Mouse (Mus musculus): ENCODE results near the gene Bcor.

The Bcor gene

GRCm38 (mm10) chrX:12003947-12004346 is 156.2 kb downstream of the Bcor start:
- DNase-seq (ENCODE audit: low read depth) = no peak

GRCm38 (mm10) chrX:12003539-12003938 is 156.6 kb downstream of the Bcor start:
- DNase-seq (ENCODE audit: low read depth) = no peak

- peak; percentile 55 for DNase-seq (ENCODE audit: low read depth)
Measured at GRCm38 (mm10) chrX:12003106-12003505, 157.0 kb downstream of the Bcor start.

DNA sequence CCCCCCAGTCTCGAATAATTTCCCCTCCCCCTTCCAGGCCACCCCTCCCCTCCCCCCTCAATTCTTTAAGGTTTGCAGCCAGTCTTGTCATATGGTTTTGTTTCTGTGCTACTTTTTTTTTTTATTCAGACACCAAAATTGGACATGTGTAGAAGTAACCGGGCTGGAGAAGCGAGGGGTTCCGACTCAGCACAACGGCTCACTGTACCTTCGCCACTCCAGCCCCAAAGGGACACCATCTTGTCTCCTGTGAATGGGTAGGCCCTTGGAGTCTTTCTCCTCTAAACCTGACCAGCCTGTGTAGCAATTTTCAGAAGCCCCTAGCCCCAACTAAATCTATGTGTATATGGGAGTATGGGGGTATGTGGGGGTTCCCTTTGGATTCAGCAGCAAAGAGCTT is 157.6 kb downstream of the Bcor start:
- no peak for DNase-seq (ENCODE audit: low read depth)

- no peak for DNase-seq (ENCODE audit: low read depth)
Measured at GRCm38 (mm10) chrX:12001969-12002368, 158.2 kb downstream of the Bcor start.

- no peak for DNase-seq (ENCODE audit: low read depth)
Measured at GRCm38 (mm10) chrX:12001336-12001735, 158.8 kb downstream of the Bcor start.

- no peak for DNase-seq (ENCODE audit: low read depth)
Measured at GRCm38 (mm10) chrX:12000620-12001019, 159.5 kb downstream of the Bcor start.

DNA sequence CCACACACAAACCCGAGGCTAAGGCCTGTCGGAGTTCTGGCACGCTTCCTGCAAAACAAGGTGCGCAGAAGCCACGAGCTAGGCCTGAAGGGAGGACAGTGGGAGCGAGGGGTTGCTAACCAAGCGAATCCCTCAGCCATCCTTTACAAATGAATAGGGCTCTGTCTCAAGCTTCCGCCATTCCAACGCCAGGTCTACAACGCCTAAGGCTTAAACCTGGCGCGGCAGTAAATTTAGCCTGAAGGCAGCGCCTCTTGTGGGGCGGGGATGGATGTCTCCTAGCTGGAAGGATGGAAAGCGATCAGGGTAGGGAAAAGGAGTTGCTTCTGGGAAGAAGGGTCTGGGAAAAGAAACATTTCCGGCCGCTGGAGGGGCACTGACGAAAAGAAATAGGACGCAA is 160.2 kb downstream of the Bcor start:
- no peak for DNase-seq (ENCODE audit: low read depth)

DNA sequence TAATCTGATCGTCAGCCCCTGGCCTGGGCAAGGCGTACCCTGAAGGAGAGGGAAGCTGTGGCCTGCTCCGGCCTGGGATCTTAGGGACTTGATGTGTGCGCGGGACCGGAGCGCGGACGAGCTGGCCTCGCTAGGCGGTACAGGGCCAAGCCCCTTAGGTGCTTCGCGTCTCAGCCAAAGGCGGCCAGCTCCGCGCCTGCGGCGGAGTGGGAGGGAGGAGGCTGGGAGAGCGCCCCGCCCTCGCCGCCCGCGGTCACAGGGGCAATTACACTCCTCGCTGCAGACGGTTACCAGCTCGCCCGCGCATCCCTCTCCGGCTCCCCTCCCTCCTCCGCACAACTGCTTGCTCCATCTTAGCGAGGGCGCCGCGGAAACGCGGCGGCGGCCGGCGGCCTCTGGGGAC is 161.2 kb downstream of the Bcor start:
- peak; percentile 81 for DNase-seq (ENCODE audit: low read depth)

GRCm38 (mm10) chrX:11996891-11997290 is 163.3 kb downstream of the Bcor start:
- DNase-seq (ENCODE audit: low read depth) = no peak

DNA sequence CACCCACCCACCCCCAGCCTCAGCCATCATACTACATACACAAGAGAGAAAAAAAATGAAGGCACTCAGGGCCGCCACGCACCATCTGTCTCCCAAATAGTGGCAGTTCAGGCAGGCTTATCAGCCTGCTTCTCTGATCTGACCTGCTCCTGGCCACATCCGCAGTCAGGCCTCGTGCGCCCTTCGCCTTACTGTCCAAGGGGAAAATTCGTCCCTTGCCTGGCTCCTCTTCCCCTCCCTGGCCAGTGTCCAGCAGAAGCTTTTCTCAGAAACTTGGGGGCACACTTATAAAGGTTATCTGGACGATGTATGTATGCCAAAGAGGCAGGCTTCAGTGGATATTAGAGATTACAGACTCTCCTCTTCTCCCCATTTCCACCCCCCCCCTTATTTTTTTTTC is 163.7 kb downstream of the Bcor start:
- no peak for DNase-seq (ENCODE audit: low read depth)

GRCm38 (mm10) chrX:11993641-11994419 is 166.3 kb downstream of the Bcor start:
- DNase-seq (ENCODE audit: low read depth) = no peak

- DNase-seq (ENCODE audit: low read depth) = no peak
Measured at GRCm38 (mm10) chrX:11989471-11989870, 170.7 kb downstream of the Bcor start.

DNA sequence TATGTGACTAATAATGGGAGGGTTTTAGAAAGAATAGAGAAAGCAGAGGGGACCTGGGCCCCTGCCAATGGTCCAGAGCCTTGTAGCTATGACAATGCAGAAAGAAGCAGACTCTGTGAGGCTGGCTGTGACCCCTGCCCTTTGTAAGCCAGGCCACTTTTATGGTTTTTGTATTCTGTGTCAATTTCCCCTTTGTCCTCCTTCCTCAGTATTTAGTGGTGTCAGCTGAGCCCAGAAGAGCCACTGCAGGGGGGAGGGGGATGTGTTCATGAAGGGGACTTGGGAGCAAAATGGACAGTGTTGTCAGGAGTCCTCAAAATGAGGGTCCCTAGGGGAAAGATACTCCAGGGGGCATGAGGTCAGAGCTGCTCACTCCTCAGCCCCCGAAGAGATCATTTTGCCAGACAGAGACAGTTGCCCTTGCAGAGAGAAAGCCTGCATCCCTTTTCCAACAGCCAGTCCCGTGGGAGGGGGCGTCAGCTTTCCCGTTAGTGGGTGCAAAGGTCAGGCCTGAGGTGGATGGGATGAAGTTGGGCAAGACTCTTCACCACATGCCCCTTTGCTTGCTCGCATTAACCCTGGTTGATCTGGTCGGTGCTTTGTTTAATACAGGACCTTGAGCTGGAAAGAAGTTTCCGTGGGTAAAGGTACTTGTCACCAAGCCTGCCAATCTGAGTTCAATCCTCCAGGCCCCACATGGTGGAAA is 171.8 kb downstream of the Bcor start:
- no peak for DNase-seq (ENCODE audit: low read depth)

GRCm38 (mm10) chrX:11987602-11988001 is 172.6 kb downstream of the Bcor start:
- DNase-seq (ENCODE audit: low read depth) = no peak

Data from naive thymus-derived CD4-positive, alpha-beta T cell, adult 2 months (primary cell).